Mouse (Mus musculus) erythroblast, embryonic 14.5 days (primary cell): ENCODE measurements around the gene Gm47955.

ENCODE experiments used
- GATA1 ChIP-seq: IDR thresholded peaks from 2 replicates; pipeline ENCODE4 v1.6.1; 2012; ENCODE audit warnings: low read length, inconsistent platforms, mixed read lengths
- TAL1 ChIP-seq: IDR thresholded peaks from 3 replicates; pipeline ENCODE4 v1.6.1; 2012; ENCODE audit warnings: low read length, inconsistent platforms, mixed read lengths

GRCm38 (mm10) chr1:82913025-82913424 is 47.1 kb upstream of the Gm47955 start, which contains the start of gene A030005L19Rik:
- TF ChIP-seq GATA1 (no peak), TAL1 (no peak)
